Mouse (Mus musculus): ENCODE data around the gene Pard3b.

Pard3b gene

DNA sequence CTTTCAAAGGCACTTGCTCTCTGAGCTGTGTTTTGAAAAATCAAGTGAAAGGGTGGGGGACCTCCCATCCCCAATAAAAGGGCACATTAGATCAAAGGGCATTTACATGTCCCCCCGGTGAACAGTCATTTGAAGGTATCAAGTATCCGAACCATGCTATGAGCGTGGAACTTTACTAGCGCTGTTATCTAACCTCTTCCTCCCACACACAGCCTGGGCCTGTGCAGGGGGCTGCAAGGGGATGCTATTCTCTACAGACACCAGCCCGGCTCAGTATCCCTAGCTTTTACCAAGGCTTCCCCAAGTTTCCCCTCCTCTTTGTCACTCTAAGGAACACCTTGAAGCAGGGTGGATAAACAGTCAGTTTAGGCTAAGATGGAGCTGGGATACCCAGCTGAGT is 1010.0 kb downstream of the Pard3b start:
- no peak for DNase-seq

GRCm38 (mm10) chr1:62650491-62650890 is 1011.9 kb downstream of the Pard3b start:
- no peak for DNase-seq

DNA sequence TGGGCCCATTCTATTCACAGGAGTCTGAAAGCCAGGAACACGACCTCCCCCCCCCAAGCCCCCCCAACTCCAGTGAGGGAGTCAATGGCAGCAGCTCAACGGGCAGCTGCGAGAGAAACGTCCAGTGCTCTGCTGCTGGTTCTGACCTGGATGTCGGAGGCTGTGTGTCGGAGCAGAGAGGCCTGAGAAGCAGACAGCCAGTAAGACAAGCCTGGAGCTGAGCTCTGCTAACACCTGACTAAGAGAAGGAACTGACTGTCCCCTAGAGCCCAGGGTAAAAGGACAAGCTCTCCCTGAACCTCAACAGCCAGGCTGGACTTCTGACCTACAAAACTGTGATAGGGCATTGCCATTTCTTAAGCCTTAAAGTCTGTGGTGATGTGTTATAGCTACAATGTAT is 1015.8 kb downstream of the Pard3b start:
- no peak for DNase-seq

DNA sequence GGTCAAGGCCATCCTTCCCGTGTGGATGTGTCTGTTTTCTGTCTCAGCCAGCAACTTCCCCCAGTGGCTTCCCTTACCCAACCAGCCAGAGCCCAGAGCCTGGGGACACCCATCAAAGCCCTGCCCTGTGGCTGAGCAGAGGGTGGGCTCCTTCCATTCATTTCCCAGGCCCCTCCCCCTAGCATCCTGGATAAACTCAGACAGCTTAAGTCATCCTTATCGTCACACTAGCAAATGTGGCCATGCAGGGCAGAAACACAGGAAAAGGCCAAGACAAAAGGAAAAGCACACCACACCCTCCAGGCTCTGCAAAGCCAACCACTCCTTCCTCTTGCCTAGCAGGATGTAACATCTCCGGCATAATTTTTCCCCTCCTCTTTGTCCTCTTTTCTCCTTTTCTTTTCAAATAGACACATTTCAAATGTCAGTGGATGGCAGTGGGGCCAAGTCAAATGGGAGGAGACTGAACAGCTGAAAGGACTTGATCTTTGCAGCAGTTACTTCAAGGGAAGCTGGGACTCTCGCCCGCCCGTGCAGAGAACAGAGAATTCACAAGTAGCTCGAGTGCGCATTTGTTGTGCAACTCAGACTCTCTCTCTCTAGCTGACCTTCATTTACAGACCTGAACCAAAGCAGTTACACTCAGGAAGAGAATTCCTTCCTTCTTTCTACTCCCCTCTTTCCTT is 1026.5 kb downstream of the Pard3b start:
- peak; percentile 13 for DNase-seq

DNA sequence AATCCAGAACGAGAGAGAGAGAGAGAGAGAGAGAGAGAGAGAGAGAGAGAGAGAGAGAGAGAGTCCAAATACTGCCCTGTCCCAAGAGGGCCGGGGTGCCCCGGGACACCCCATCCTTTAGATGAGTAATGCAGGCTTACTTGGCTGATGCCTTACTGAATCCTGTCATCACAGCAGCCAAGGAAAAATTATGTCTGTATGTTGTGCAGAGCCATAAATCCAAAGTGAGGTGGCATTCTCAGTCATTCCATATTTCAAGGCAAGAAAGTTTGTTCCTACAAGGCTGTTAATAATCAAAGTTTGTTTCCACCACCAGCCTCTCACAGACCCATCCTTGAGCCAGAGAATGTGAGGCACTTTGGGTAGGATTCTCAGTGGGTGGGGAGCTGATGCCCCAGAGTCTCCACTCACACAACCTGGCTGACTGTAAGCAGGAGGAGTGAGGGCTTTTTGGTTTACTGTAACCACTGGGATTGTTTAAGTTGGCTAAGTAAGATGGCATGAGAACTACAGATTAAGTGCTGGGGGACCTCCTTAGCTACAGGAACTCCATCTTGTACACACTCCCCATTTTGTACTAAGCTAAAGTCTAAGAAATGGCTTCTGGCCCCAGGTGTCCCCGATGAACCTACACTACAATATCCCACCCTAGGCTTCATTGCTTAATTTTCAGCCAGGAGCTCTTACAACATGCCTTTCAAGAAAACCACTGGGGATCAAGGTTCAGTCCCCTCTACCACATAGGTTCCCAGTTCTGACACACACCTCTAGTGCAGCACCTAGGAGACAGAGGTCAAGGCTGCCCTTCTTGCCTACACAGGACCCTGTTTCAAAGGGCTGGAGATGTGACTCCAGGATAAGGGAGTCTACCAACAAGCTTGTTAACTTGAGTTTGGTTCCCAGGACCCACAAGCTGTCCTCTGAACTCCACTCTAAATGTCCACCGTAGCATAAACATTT is 1027.4 kb downstream of the Pard3b start:
- no peak for DNase-seq

DNA sequence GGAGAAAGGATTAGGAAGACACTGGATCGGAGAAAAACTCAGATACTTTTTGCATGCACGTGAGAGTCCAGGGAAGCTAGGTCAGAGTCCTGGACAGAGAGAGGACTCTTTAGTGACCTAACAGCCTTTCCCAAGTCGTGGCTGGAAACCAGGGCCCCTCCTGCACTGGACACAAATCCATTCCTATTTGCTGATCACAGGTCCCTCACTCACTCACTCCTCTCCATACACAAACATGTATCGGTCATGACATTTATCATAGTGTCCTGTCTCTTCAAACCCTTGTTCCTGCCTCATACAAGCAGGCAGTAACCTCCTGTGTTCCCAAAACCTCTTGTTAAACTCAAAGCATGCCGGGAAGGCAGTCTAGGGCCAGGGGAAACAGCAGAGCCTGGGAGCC is 1028.2 kb downstream of the Pard3b start:
- DNase-seq: no peak

DNA sequence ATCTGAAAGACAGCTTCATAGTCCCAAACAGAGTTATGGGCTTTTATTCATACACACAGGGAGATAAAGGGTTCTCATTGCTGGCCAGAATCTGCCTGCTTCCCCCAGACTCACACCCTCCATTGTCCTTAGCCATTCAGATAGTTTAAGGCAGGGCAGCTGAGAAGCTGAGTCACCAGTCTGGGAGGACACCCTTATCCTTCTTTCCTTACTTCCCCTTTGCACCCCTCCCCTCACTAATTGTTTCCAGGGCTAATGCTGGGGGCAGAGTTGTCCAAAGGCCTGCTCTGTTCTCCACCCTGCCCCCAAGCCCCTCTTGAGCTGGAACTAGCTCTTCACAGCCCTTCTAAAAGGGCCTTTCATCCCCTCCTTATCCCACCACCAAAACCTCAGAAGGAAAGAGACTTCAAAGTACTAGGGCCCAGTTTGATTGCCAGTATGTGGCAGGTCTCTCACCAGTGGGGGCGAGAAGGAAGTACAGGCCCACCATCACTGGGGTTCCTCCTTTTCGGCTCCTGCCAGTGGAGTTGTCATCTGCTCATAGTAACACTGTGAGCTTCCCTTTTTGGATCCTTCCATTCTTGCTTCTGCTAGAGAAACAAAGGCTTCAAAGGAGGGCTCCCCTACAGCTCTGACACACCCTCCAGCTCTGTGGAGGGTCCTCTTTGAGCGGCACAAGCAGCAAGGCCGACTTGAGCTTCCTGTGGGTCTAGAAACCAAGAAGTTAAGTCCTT is 1040.2 kb downstream of the Pard3b start:
- DNase-seq: no peak

GRCm38 (mm10) chr1:62679466-62679865 is 1040.8 kb downstream of the Pard3b start:
- DNase-seq: no peak

DNA sequence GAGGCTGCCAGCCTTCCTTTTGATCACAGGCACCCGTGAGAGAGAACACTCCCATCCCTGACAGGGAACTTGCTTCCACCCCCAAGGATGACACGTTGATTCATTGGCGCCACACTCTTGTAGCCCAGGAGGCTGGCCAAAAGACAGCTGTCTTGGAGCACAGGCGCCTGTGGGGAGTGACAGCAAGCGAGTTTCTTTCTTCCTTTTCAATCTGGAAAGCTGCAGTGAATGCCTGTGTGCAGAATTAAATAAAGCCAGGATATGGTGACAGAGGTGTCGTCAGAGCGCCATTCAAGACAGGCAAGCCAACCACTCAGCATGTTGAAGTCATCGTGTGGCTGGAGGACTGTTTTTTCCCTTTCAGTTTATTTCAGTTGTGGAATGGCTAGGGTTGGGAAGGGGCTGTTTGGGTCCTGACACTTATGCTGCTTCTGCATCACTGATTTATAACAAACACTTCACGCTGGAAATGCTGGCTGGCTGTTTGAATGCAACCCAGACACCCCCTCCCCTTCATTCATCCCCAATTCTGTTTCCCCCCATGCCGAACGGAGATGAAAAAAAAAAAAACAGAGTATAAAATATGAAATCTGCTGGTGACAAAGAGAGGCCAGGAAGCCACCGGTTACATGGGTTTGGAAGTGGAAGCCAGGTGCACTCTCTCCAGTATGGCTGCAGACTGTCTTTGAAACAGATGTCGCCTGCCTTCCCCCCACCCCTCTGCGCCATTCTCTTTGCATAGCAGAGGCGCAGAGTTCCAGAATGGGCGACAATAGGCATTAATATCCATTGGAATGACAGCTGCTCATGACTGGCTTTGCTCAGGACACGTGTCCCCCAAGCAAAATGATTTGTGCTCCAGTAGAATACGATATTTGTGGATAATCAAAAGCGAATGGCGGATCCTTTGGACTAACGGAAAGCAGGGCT is 1044.1 kb downstream of the Pard3b start:
- DNase-seq: no peak

DNA sequence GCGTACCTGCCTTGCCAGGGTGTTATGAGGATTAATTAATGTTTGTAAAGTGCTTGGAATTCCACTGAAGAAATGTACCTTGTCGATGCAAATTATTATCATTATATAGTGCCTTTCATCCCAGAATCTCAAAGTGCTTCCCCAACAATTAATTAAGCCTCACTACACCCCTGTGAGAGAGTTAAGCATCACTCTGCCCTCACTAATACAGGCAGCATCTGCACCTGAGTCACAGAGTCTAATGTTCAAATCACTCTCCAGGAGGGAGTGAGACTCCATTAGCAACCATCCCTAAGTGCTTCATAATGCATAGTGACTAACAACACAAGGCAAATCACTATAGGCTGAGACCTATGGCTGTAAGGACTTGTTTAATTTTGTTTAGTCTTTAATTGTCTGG is 1044.9 kb downstream of the Pard3b start:
- DNase-seq: no peak

DNA sequence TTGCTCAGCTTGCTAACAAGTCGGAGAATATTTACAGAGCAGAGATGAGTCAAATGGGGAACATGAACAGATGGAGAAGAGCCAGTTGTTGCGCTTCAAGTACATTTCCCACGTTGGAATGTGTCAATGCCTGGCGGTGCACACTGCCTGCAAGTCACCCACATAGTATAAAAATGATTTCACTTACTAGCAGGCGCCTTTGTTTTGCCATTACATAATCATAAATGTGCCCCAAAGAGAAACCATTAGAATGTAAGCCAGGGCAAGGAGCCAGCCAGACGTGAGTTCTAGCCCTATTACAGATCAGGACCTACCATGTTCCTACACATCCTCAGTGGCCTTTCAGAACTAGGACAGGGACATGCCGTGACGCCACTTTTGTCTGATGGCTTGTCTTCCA is 1048.9 kb downstream of the Pard3b start:
- DNase-seq: no peak

- no peak for DNase-seq
These were observed 1052.6 kb downstream of the Pard3b start for GRCm38 (mm10) chr1:62691175-62691574.
